Mouse (Mus musculus) frontal cortex, postnatal 25 days (tissue): ENCODE results near the gene Slc4a4.
A peak's percentile ranks its signal among the peaks of the same experiment; 100 is the strongest.

Source experiments
- DNase-seq, 2 experiments: peaks; one replicate each; pipeline ENCODE4 v3.0.0; 2022; ENCODE audit warnings: low spot score in 2 of 2

Slc4a4 gene

GRCm38 (mm10) chr5:88886668-88887555, at the start of gene Slc4a4:
Gene Slc4a4 (plus strand): TSS chr5:88886818.
- no peak for DNase-seq

GRCm38 (mm10) chr5:88840080-88840798, 46.4 kb upstream of the Slc4a4 start:
- DNase-seq, result no peak

- DNase-seq, result no peak
These were observed 29.3 kb upstream of the Slc4a4 start for GRCm38 (mm10) chr5:88857311-88857710.

- DNase-seq, result no peak
These were observed 28.8 kb upstream of the Slc4a4 start for GRCm38 (mm10) chr5:88857801-88858200.

- no peak for DNase-seq
These were observed 28.4 kb upstream of the Slc4a4 start for GRCm38 (mm10) chr5:88858226-88858625.

- no peak for DNase-seq
These were observed 24.5 kb upstream of the Slc4a4 start for GRCm38 (mm10) chr5:88862163-88862562.

GRCm38 (mm10) chr5:88862794-88863193, 23.8 kb upstream of the Slc4a4 start:
- no peak for DNase-seq

GRCm38 (mm10) chr5:88884101-88884500, 2.5 kb upstream of the Slc4a4 start:
- DNase-seq, result peak in 1 of 2 experiments; percentile 19

- no peak for DNase-seq
These were observed 1.1 kb upstream of the Slc4a4 start for GRCm38 (mm10) chr5:88885503-88885902.

GRCm38 (mm10) chr5:88885944-88886343, 674 bp upstream of the Slc4a4 start:
- DNase-seq, result no peak

GRCm38 (mm10) chr5:88886349-88886667, 310 bp upstream of the Slc4a4 start:
- DNase-seq, result no peak

GRCm38 (mm10) chr5:88887556-88888412, 1.2 kb downstream of the Slc4a4 start:
- DNase-seq, result no peak

GRCm38 (mm10) chr5:88888413-88888700, 1.7 kb downstream of the Slc4a4 start:
- DNase-seq, result no peak

GRCm38 (mm10) chr5:88889326-88889725, 2.7 kb downstream of the Slc4a4 start:
- DNase-seq, result no peak

- DNase-seq, result no peak
These were observed 3.5 kb downstream of the Slc4a4 start for GRCm38 (mm10) chr5:88890146-88890545.

- no peak for DNase-seq
These were observed 10.0 kb downstream of the Slc4a4 start for GRCm38 (mm10) chr5:88896574-88896973.

- DNase-seq, result no peak
These were observed 16.5 kb downstream of the Slc4a4 start for GRCm38 (mm10) chr5:88903111-88903510.

- no peak for DNase-seq
These were observed 16.9 kb downstream of the Slc4a4 start for GRCm38 (mm10) chr5:88903526-88903925.

- no peak for DNase-seq
These were observed 18.2 kb downstream of the Slc4a4 start for GRCm38 (mm10) chr5:88904841-88905240.

GRCm38 (mm10) chr5:88907615-88908014, 21.0 kb downstream of the Slc4a4 start:
- no peak for DNase-seq

GRCm38 (mm10) chr5:88912629-88913028, 26.0 kb downstream of the Slc4a4 start:
- DNase-seq, result no peak

- no peak for DNase-seq
These were observed 28.5 kb downstream of the Slc4a4 start for GRCm38 (mm10) chr5:88915082-88915481.
